Mouse (Mus musculus): ENCODE measurements around the gene Rtraf. TPM values are rescaled to one million over a fixed set of nuclear protein-coding genes. Genes with fewer than 3 reads are reported as not detected.
"Not testable (repeated sequence)": the region's sequence is repeated elsewhere in the genome, so short reads cannot be mapped to it uniquely, and the experiment has no call there.

Gene Rtraf
- 161 TPM for polyA plus RNA-seq (2012; fragmentation: generic; extraction: Trizol)

GRCm38 (mm10) chr14:19823321-19824142, at the start of gene Rtraf:
Gene Rtraf (minus strand): TSS chr14:19823824.
- Histone ChIP-seq H3K4me2 (ENCODE audit: low read depth) (peak within 1 kb of the TSS; percentile 92), H3ac (ENCODE audit: control insufficient read depth, insufficient read length) (peak within 1 kb of the TSS; percentile 42), H3K4me3 (peak within 1 kb of the TSS; percentile 55), H3K27me3 (ENCODE audit: control insufficient read depth, insufficient read depth, insufficient read length) (peaks cover 5% of the 10 kb centered on the region), H3K36me3 (ENCODE audit: control insufficient read depth, insufficient read depth) (peaks cover 7% of the 10 kb centered on the region), H3K79me2 (ENCODE audit: control insufficient read depth, insufficient read depth) (peaks cover 19% of the 10 kb centered on the region)
- no peak for TF ChIP-seq TCF12 (IDR thresholded peaks at IDR 0.05; ENCODE audit: insufficient read depth, poor library complexity, severe bottlenecking)
- TF ChIP-seq POLR2AphosphoS2 (IDR thresholded peaks at IDR 0.05; ENCODE audit: insufficient read length, low read depth), result peak; percentile 67
- TF ChIP-seq TCF3 (IDR thresholded peaks at IDR 0.05; ENCODE audit: insufficient read length, low read depth), result no peak
- no peak for TF ChIP-seq USF1 (IDR thresholded peaks at IDR 0.05; ENCODE audit: low read depth)
- no peak for TF ChIP-seq MYOD1 (IDR thresholded peaks at IDR 0.05; ENCODE audit: control insufficient read depth in 1 of 3, insufficient read length in 2 of 3, low read depth in 2 of 3)
- no peak for TF ChIP-seq MAX (IDR thresholded peaks at IDR 0.05; ENCODE audit: low read depth)
- TF ChIP-seq MYOG (IDR thresholded peaks at IDR 0.05; ENCODE audit: control insufficient read depth in 1 of 3, insufficient read depth in 1 of 3, insufficient read length in 2 of 3, low read depth in 2 of 3), result peak in 1 of 3 experiments; percentile 3
- peak; percentile 67 for TF ChIP-seq SRF (IDR thresholded peaks at IDR 0.05; ENCODE audit: control insufficient read depth, insufficient read length, low read depth)
- no peak for TF ChIP-seq REST (IDR thresholded peaks at IDR 0.05; ENCODE audit: insufficient read depth, insufficient read length)
- TF ChIP-seq E2F4 (IDR thresholded peaks at IDR 0.05; ENCODE audit: insufficient read depth), result no peak
- no peak for TF ChIP-seq CEBPB (IDR thresholded peaks at IDR 0.05; ENCODE audit: insufficient read depth, poor library complexity, severe bottlenecking)
- TF ChIP-seq POLR2A (IDR thresholded peaks at IDR 0.05; ENCODE audit: insufficient read length, low read depth), result peak; percentile 80

GRCm38 (mm10) chr14:19867286-19867935, 43.8 kb upstream of the Rtraf start:
- no peaks in the 10 kb centered on the region for H3K27me3 ChIP-seq (ENCODE audit: control insufficient read depth, insufficient read depth, insufficient read length)
- H3K4me3 ChIP-seq, result no peak overlapping the region
- no peak overlapping the region for H3ac ChIP-seq (ENCODE audit: control insufficient read depth, insufficient read length)
- H3K36me3 ChIP-seq (ENCODE audit: control insufficient read depth, insufficient read depth), result no peaks in the 10 kb centered on the region
- TF ChIP-seq REST (IDR thresholded peaks at IDR 0.05; ENCODE audit: insufficient read depth, insufficient read length), result no peak
- TF ChIP-seq POLR2A (IDR thresholded peaks at IDR 0.05; ENCODE audit: insufficient read length, low read depth), result no peak
- TF ChIP-seq POLR2AphosphoS2 (IDR thresholded peaks at IDR 0.05; ENCODE audit: insufficient read length, low read depth), result no peak
- TF ChIP-seq MAX (IDR thresholded peaks at IDR 0.05; ENCODE audit: low read depth), result no peak
- no peak for TF ChIP-seq E2F4 (IDR thresholded peaks at IDR 0.05; ENCODE audit: insufficient read depth)
- TF ChIP-seq TCF12 (IDR thresholded peaks at IDR 0.05; ENCODE audit: insufficient read depth, poor library complexity, severe bottlenecking), result no peak
- TF ChIP-seq MYOG (IDR thresholded peaks at IDR 0.05; ENCODE audit: control insufficient read depth in 1 of 3, insufficient read depth in 1 of 3, insufficient read length in 2 of 3, low read depth in 2 of 3), result no peak
- TF ChIP-seq MYOD1 (IDR thresholded peaks at IDR 0.05; ENCODE audit: control insufficient read depth in 1 of 3, insufficient read length in 2 of 3, low read depth in 2 of 3), result no peak
- TF ChIP-seq SRF (IDR thresholded peaks at IDR 0.05; ENCODE audit: control insufficient read depth, insufficient read length, low read depth), result no peak
- no peak for TF ChIP-seq CEBPB (IDR thresholded peaks at IDR 0.05; ENCODE audit: insufficient read depth, poor library complexity, severe bottlenecking)
- no peak for TF ChIP-seq USF1 (IDR thresholded peaks at IDR 0.05; ENCODE audit: low read depth)
- no peak for TF ChIP-seq TCF3 (IDR thresholded peaks at IDR 0.05; ENCODE audit: insufficient read length, low read depth)
- no peak overlapping the region for H3K4me2 ChIP-seq (ENCODE audit: low read depth)
- no peaks in the 10 kb centered on the region for H3K79me2 ChIP-seq (ENCODE audit: control insufficient read depth, insufficient read depth)

- H3K79me2 ChIP-seq (ENCODE audit: control insufficient read depth, insufficient read depth); H3ac ChIP-seq (ENCODE audit: control insufficient read depth, insufficient read length); H3K36me3 ChIP-seq (ENCODE audit: control insufficient read depth, insufficient read depth); H3K27me3 ChIP-seq (ENCODE audit: control insufficient read depth, insufficient read depth, insufficient read length); H3K4me2 ChIP-seq (ENCODE audit: low read depth); H3K4me3 ChIP-seq: not testable (repeated sequence)
Observed at GRCm38 (mm10) chr14:19865121-19865520, 41.5 kb upstream of the Rtraf start.

GRCm38 (mm10) chr14:19861311-19862080, 37.9 kb upstream of the Rtraf start:
- TF ChIP-seq MYOD1 (IDR thresholded peaks at IDR 0.05; ENCODE audit: control insufficient read depth in 1 of 3, insufficient read length in 2 of 3, low read depth in 2 of 3), result no peak
- no peak for TF ChIP-seq CEBPB (IDR thresholded peaks at IDR 0.05; ENCODE audit: insufficient read depth, poor library complexity, severe bottlenecking)
- Histone ChIP-seq H3K4me2 (ENCODE audit: low read depth) (no peak overlapping the region), H3K79me2 (ENCODE audit: control insufficient read depth, insufficient read depth) (no peaks in the 10 kb centered on the region), H3ac (ENCODE audit: control insufficient read depth, insufficient read length) (no peak overlapping the region), H3K4me3 (no peak overlapping the region), H3K36me3 (ENCODE audit: control insufficient read depth, insufficient read depth) (no peaks in the 10 kb centered on the region), H3K27me3 (ENCODE audit: control insufficient read depth, insufficient read depth, insufficient read length) (peaks cover 7% of the 10 kb centered on the region)
